Mouse (Mus musculus) G1E-ER4 (cell line): Measurements from ENCODE around the gene Desi1. TPM values are rescaled to one million over a fixed set of nuclear protein-coding genes. Genes with fewer than 3 reads are reported as not detected.
A peak's percentile ranks its signal among the peaks of the same experiment; 100 is the strongest.

Source experiments
- GATA1 ChIP-seq: IDR thresholded peaks from one replicate; pipeline ENCODE4 v1.8.0; 2012; ENCODE audit warnings: low read length, inconsistent platforms
- polyA plus RNA-seq: library from polyadenylated mRNA; stranded (reverse); fragments of >175 nt; gene quantifications from 2 replicates; pipeline ENCODE4 v1.2.3, GENCODE M21; 2012

Desi1 gene
- polyA plus RNA-seq, 1 experiment: 45.7 TPM

GRCm38 (mm10) chr15:81989371-81990062 lies 44.1 kb downstream of the Desi1 start:
- TF ChIP-seq GATA1: no peak

DNA sequence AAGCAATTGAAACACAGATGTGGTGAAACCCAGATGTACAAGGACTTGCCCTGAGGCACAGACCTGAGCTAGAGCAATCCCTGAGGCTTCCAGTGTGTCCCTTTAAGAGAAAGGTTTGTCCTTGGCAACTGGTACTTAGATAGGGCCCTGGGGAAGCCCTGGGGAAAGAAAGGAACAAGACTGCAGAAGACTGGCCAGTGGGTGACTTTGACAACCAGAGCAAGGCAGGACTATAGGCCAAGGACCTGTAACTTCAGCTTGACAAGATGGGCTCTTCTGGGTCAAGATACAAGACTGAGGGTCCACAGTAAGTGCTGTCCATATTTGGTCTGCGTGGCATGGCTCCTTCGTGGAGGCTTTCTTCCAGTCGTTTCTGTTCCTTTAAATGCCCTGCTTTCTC lies 46.0 kb downstream of the Desi1 start, which contains the start of gene Xrcc6:
TSS of gene Xrcc6 (plus strand) at position 190 of the 400 bp plus-strand sequence.
- no peak for TF ChIP-seq GATA1

DNA sequence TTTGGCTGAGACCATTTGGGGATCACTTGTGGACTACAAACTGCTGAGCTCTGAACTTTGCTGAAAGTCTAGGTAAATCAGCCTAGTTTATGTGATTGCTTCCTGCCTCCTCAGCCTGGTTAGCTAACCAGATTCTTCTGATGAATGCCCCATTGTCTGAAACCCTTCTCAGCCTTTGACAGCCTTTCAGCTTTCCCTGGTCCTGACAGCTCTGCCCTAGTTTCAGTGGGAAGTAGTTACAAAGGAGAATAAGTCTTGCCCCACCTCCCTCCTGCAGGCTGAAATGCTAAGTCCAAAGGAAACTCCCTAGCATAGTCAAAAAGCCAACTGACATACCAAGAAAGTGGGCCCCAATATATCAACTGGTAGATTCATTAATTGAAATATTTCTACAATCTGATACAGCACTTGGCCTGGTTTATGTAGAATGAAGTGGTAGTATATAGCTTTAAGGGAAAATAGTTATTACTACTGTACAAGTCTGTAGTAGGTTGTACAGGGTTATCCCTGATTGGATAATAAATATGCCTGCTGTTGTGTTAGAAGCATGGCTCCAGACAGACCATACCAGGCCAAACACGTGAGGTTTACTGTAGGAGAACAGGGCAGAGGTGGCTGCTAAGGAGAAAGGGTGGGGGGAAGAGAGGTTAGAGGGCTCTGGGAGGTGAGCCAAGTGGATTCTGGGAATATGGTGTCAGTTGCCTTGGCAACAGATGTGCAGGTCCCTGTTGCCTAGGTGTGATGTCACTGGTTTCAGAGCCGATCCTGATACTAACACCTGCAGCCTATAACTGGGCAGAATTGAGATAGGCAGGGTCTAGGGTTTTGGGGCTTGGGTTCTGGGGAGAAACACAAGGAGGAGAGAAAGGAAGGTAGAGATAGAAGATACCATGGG lies 48.1 kb downstream of the Desi1 start:
- TF ChIP-seq GATA1: no peak

- no peak for TF ChIP-seq GATA1
Measured at GRCm38 (mm10) chr15:81982173-81982572, 51.5 kb downstream of the Desi1 start.

- no peak for TF ChIP-seq GATA1
Measured at GRCm38 (mm10) chr15:81980321-81980720, 53.3 kb downstream of the Desi1 start, which contains the start of gene 1700029P11Rik. Gene 1700029P11Rik (plus strand): TSS chr15:81980540.

- TF ChIP-seq GATA1: no peak
Measured at GRCm38 (mm10) chr15:81969173-81969572, 64.5 kb downstream of the Desi1 start.

GRCm38 (mm10) chr15:81968447-81968846 lies 65.2 kb downstream of the Desi1 start:
- no peak for TF ChIP-seq GATA1

DNA sequence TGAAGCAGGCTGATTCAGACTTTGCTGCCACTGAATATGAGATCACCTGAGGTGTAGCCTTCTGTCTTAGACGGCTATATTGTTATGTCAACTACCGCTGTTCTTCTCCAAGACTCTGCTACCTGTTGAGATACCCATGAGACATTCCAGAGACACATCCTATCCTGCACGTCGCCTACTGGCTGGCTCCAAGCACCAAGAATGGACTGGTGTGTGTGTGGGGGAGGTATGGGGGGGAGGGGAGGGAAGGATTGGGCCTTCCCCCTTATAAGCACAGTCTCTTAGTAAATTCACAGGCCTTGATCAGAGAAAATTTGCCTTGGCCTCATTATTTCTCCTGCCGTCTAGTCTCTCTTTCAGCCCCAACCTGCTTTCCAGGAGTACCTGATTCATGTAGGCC lies 65.8 kb downstream of the Desi1 start:
- TF ChIP-seq GATA1: no peak

DNA sequence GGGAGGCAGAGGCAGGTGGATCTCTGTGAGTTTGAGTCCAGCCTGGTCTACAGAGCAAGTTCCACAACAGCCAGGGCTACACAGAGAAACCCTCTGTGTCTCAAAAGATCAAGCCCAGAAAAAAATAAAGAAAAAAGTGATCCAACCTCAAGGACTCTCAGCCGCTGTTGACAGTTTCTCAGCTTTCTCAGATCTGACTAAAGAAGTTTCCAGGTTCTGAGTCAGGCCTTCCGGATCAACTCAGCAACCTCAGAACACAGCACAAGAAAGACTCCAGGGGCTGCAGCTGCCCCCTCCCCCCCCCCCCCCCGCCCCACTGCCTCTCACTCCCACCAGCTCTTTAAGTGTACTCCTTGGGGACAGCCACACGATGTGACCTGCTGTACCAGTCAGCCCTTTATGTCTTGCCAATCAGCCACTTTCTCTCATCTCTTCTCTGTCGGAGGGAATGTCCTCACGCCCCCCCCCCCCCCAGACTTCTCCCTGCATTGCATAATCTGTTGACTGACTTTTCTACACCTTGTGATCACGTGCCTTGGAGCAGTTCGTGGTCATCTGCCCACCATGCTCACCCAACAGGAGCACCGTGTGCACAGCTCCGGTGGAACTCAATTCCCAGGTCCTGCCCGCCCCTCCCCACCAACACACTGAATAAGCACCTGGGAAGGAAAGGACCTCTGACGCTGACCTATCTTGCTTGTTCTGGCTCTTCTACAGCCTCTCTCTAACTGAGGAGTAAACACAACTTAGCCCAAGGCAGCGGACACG lies 67.4 kb downstream of the Desi1 start:
- no peak for TF ChIP-seq GATA1

DNA sequence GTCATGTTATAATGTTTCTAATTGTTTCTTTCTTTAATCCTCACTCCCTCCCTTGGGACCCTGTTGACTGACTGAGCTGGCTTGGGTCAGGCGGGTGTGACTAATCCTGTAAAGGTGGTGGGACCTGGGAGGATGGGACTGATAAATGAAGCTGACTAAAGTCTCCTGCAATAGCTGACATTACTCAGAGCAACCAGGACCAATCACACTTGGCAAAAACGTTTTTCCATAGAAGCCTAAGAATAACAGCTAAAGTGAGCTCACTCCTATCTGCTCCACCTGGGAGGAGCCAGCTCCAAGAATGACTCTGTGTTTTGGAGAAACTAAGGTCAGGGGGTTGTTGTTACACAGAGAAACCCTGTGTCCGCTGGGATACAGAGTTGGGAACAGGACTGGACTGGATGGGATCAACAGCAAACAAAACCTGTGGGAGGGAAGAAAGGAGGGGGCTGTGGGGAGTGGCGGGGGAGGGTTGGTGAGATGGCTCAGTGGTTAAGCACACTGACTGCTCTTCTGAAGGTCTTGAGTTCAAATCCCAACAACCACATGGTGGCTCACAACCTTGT lies 68.6 kb downstream of the Desi1 start:
- TF ChIP-seq GATA1: no peak

DNA sequence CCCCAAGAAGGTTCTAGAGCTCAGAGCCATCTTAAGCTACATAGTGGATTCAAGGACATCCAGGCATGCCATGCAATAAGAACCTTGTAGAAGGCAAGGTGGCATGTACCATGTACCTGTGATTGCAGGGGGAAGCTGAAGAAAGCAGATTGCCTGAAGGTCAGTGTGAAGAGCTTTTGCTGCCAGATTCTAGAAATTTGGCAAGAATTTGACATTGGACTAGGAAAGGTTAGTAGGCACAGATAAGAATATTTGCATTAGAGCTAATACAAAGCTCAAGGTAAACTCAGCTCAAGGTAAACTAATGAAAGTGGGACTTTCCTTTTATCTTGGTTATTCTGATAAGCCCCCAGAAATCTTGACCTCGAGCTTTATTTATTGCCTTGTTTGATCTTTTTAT lies 69.4 kb downstream of the Desi1 start:
- TF ChIP-seq GATA1: no peak

DNA sequence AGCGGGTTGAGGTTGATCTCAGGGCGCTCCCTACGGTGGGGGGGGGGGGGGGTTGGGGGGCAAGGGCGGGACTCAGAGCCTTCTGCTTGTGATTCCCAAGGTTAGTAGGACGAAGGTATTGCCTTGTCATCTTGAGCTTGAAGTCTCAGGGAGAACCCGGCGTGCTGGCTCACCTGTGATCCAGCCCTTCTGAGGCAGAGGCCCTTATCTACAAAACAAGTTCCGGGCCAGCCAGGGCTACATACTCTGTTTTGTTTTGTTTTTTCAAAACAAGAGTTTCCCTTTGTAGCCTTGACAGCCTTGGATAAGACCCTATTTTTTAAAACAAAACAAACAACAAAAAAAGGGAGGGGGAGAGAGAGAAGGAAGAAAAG lies 72.6 kb downstream of the Desi1 start:
- no peak for TF ChIP-seq GATA1

DNA sequence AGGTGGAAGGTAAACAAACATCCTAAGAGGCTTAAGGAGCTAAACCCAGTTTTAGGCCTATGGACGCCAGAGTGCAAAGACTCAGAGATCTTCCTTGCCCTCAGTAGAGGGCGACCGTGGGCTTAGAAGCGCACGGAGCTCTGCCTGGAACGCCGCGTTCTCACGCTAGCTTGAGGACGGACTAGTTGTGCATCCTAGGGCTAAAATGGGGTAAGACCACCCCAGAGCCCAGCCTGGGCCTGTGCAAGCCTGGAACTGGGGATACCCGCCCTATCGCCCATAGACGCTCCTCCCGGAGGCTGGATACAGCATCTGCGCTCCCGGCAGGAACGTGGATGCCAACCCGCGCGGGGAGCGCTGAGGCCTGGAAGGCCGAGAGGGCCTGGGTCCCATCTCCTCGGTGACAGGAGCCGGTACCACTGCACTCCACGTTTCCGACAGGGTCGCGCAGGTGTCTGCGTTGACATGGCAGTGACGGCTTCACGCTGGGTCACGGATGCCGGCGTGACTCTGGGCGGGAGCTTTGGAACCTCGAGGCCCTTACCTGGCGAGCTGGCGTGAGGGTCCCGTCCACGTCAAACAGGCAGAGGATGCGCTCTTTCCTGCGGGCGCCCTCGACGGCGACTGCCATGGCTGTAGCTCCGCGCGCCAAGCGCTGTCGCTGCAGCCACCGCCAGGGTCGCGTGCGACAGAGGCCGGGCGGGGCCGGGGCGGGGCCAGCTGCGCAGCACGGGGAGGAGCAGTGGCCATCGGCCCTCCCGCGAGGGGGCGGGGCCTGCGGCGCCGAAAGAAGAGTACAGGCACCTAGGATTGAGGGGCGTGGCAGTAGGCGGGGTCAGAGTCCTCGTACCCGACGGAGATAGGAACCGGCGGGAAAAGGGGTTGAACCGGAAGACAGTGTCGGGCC lies 73.2 kb downstream of the Desi1 start, which contains the start of gene Pmm1:
TSS of gene Pmm1 (minus strand) at position 760 of the 907 bp plus-strand sequence.
- TF ChIP-seq GATA1: no peak

GRCm38 (mm10) chr15:81958906-81959305 lies 74.8 kb downstream of the Desi1 start:
- peak; percentile 30 for TF ChIP-seq GATA1
